Mouse (Mus musculus) stomach, postnatal 0 days (tissue): ENCODE measurements around the gene Fbxl18. TPM values are rescaled to one million over a fixed set of nuclear protein-coding genes. Genes with fewer than 3 reads are reported as not detected.

Experiments
- ATAC-seq: fragments of 200-750 bp; cut with Nextera tagmentation; 2 replicates; pipeline ENCODE4 v1.8.0; 2017; ENCODE audit not compliant: low FRiP score, low TSS enrichment
- DNase-seq: peaks from one replicate; pipeline ENCODE4 v3.0.0-alpha.2; 2016; ENCODE audit warnings: low spot score
- H3K27ac ChIP-seq: fragments of 300-500 bp; sonication (generic); replicated peaks from 2 replicates; pipeline ENCODE4 v1.5.1; 2014; ENCODE audit warnings: mild to moderate bottlenecking, control low read depth
- H3K27me3 ChIP-seq: fragments of 300-500 bp; sonication (generic); 2 replicates; pipeline ENCODE4 v1.6.1; 2014; ENCODE audit warnings: low read length; ENCODE audit not compliant: control insufficient read depth, insufficient read depth
- H3K36me3 ChIP-seq: fragments of 300-500 bp; sonication (generic); 2 replicates; pipeline ENCODE4 v1.6.1; 2014; ENCODE audit warnings: low read length, mixed read lengths; ENCODE audit not compliant: control insufficient read depth, insufficient read depth
- H3K4me1 ChIP-seq: fragments of 300-500 bp; sonication (generic); replicated peaks from 2 replicates; pipeline ENCODE4 v1.6.1; 2014; ENCODE audit warnings: antibody characterized with exemption; ENCODE audit not compliant: control insufficient read depth, insufficient read depth
- H3K4me2 ChIP-seq: fragments of 300-500 bp; sonication (generic); replicated peaks from 2 replicates; pipeline ENCODE4 v1.6.1; 2014; ENCODE audit warnings: low read depth, mild to moderate bottlenecking, control low read depth, moderate library complexity
- H3K4me3 ChIP-seq: fragments of 300-500 bp; sonication (generic); 2 replicates; pipeline ENCODE4 v1.5.1; 2014; ENCODE audit warnings: low read depth, low read length, control low read depth
- H3K9ac ChIP-seq: fragments of 300-500 bp; sonication (generic); 2 replicates; pipeline ENCODE4 v1.6.1; 2014; ENCODE audit warnings: mild to moderate bottlenecking, low read length, control low read depth, mixed read lengths
- H3K9me3 ChIP-seq: fragments of 300-500 bp; sonication (generic); 2 replicates; pipeline ENCODE4 v1.6.1; 2016; ENCODE audit warnings: low read length; ENCODE audit not compliant: control insufficient read depth
- CTCF ChIP-seq: IDR thresholded peaks from 2 replicates; pipeline ENCODE4 v1.5.1; 2016; ENCODE audit warnings: antibody characterized with exemption, low read depth, mild to moderate bottlenecking, moderate library complexity
- EP300 ChIP-seq: optimal IDR thresholded peaks from 2 replicates; pipeline ENCODE3; 2016; ENCODE audit warnings: antibody characterized with exemption
- whole genome bisulfite sequencing: fragments of 180-500 bp; shearing (Covaris S2); extraction: QIAGEN DNeasy Blood & Tissue Kit; methylation state at CpG from one replicate; pipeline ENCODE4 v1.1.7; 2014; 5-methylcytosine and 5-hydroxymethylcytosine counted together
- polyA plus RNA-seq: library from polyadenylated mRNA; unstranded; fragments of >200 nt; fragmentation: Nextera tagmentation; extraction: Ambion mirVana; gene quantifications from 2 replicates; pipeline ENCODE4 v1.2.1, GENCODE M21; 2015

Gene Fbxl18
- polyA plus RNA-seq, 1 experiment from 2014 or later = 5.3 TPM

DNA sequence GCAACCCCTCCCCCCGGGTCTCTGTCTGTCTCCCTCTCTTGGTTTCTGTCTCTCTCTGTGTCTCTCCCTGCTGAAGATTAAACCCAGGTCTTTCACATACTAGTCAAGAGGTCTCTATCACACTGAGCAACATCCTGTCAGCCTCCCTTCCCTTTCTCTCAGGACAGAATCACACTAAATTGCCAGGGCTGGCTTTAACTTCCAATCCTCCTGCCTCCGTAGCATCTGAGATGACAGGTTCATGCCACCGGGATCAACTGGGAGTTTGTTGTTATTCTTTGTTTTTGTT is 31.7 kb upstream of the Fbxl18 start:
- 38% methylated on average over 3 of the region's 3 CpGs for WGBS
- Histone ChIP-seq H3K4me3 (no peak overlapping the region), H3K9me3 (no peaks in the 10 kb centered on the region), H3K4me2 (peak overlapping the region; percentile 29; the same call in 1 of the 2 replicates), H3K27me3 (no peaks in the 10 kb centered on the region), H3K27ac (peak overlapping the region; percentile 93), H3K4me1 (peaks cover 9% of the 10 kb centered on the region), H3K9ac (peak overlapping the region; percentile 57), H3K36me3 (no peaks in the 10 kb centered on the region)
- TF ChIP-seq EP300 (no peak), CTCF (no peak)
- no peak for ATAC-seq
- no peak for DNase-seq

DNA sequence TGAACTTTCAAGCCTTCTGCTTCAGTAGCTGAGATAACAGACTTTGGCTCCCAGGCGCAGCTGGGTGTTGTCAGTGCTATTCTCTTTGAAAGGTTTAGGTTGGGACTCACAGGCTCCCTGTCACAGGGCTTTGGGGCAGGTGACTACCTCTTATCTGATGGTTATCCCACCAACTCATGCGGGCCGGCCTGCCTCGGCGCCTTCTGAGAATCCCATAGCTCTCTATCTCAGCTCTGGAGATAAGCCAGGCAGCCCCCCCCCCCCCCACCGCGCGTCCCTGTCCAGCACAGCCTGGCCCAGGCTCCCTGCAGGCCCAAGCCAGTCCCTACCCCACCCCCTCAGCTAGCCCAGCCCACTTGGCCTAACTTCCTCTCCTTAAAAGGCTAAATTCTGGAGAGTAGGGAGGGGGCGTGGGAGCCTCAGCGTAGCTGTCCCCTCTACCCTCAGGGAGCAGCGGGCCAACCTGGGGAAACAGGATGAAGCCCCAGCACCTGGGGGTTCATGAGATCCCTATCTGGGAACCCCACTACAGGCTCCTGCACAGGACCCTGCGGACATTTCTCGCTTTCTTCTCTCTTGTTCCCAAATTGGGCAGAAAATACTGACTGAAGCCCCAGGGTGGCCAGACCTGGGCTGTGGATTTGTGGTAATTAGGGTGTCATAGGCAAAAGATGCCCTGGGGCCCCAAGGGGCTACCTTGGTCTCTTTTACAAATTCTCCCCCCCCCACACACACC is 31.2 kb upstream of the Fbxl18 start:
- no peak overlapping the region for H3K4me3 ChIP-seq
- TF ChIP-seq CTCF = no peak

DNA sequence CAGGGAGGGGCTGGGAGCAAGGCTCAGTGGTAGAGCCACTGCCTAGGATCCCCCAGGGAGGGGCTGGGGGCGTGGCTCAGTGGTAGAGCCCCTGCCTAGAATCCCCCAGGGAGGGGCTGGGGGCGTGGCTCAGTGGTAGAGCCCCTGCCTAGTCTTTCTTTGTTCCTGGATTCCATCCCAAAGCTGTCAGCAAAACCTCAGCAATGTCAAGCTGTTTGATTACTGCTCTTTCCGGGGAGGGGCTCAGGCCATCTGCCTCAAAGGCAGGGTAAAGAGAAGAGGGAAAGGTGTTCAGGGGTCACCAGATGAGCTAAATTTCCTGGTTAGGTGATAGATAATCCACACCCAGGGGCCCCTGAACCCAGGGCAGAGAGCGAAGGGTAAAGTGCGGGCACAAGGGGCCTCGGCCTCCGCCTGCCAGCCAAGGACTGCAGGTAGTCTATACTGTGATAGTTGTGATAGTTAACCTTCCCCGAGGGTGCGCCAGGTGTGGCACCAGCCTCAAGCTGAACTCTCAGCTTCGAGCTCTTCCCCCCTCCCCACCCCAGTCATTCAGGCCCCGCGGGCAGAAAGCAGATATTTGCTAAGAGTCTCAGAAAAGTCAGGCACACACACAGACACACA is 29.2 kb upstream of the Fbxl18 start:
- Histone ChIP-seq H3K36me3 (no peaks in the 10 kb centered on the region), H3K9ac (no peak overlapping the region), H3K4me3 (no peak overlapping the region), H3K9me3 (no peaks in the 10 kb centered on the region), H3K27me3 (no peaks in the 10 kb centered on the region), H3K4me2 (no peak overlapping the region), H3K27ac (no peak overlapping the region), H3K4me1 (peaks cover 18% of the 10 kb centered on the region)
- WGBS = 67% methylated on average over 12 of the region's 12 CpGs
- ATAC-seq = no peak
- TF ChIP-seq CTCF (no peak), EP300 (no peak)
- no peak for DNase-seq

More for the DNA sequence above, 31.2 kb upstream of the Fbxl18 start:
- 24% methylated on average over 13 of the region's 13 CpGs for WGBS
- no peaks in the 10 kb centered on the region for H3K36me3 ChIP-seq
- H3K27ac ChIP-seq = peak overlapping the region; percentile 93
- DNase-seq = peak; percentile 56
- peak overlapping the region; percentile 29; the same call in 1 of the 2 replicates for H3K4me2 ChIP-seq
- ATAC-seq = peak; percentile 51; the same call in 1 of the 2 replicates
- no peaks in the 10 kb centered on the region for H3K9me3 ChIP-seq
- peaks cover 12% of the 10 kb centered on the region for H3K4me1 ChIP-seq
- no peaks in the 10 kb centered on the region for H3K27me3 ChIP-seq
- H3K9ac ChIP-seq = peak overlapping the region; percentile 57

DNA sequence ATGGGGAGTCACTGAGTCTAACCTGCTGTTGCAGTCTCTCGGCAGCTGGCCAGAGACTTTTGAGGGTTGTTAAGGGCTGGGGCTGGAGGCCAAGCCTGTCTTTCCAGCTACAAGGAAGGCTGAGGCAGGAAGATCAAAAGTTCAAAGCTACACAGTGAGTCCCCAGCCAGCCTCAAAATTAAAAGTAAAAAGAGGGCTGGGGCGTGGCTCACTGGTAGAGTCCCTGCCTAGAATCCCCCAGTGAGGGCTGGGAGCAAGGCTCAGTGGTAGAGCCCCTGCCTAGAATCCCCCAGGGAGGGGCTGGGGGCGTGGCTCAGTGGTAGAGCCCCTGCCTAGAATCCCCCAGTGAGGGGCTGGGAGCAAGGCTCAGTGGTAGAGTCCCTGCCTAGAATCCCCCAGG is 28.6 kb upstream of the Fbxl18 start:
- no peak for DNase-seq
- no peak for ATAC-seq
- H3K9me3 ChIP-seq = no peaks in the 10 kb centered on the region
- 78% methylated on average over 3 of the region's 3 CpGs for WGBS
- H3K36me3 ChIP-seq = no peaks in the 10 kb centered on the region
- no peak overlapping the region for H3K4me3 ChIP-seq
- H3K27me3 ChIP-seq = no peaks in the 10 kb centered on the region
- H3K4me2 ChIP-seq = no peak overlapping the region
- peaks cover 18% of the 10 kb centered on the region for H3K4me1 ChIP-seq
- TF ChIP-seq EP300 = no peak
- TF ChIP-seq CTCF = no peak
- no peak overlapping the region for H3K27ac ChIP-seq
- H3K9ac ChIP-seq = no peak overlapping the region

DNA sequence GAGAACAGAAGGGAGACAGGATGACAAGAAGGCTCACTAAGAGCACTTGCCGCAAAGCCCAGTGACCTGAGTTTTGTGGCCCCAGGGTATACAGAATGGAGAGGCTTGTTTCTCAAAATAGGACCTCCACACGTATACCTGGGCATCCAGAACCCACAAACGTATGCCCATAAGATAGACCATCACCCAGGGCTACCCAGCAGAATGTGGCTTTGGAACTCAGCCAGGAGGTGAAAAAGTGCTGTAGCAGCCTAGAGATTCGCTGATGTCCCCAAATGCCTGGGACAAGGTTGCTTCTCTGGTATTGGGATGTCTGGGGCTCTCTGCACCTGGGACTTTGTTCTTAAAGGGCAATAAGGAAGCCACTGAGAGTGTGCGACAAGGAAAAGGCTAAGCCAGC is 27.0 kb upstream of the Fbxl18 start:
- no peak for DNase-seq
- WGBS = 78% methylated on average over 5 of the region's 5 CpGs
- Histone ChIP-seq H3K9me3 (no peaks in the 10 kb centered on the region), H3K9ac (no peak overlapping the region), H3K27ac (no peak overlapping the region), H3K4me2 (no peak overlapping the region), H3K27me3 (no peaks in the 10 kb centered on the region), H3K36me3 (no peaks in the 10 kb centered on the region), H3K4me3 (no peak overlapping the region), H3K4me1 (peaks cover 18% of the 10 kb centered on the region)
- no peak for ATAC-seq
- no peak for TF ChIP-seq CTCF
- no peak for TF ChIP-seq EP300

DNA sequence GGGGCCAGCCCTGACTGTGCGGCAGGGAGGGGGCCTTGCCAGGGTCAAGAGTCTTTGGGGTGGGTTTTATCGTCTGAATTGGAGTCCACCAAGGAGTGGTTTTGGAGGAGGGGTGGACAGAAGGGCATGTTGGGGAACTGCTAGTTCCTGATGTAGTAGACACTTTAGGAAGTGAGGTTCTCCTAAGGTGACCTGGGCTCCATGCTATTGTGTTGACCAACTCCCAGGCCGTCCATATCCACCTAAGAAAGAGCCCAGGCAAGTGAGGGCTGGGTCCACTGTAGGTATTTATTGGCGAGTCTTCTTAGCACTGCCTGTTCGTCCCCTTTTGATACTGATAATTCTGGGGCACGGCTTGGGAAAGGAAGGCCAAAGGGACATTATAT is 25.8 kb upstream of the Fbxl18 start:
- H3K27me3 ChIP-seq = no peaks in the 10 kb centered on the region
- ATAC-seq (peak; percentile 62), DNase-seq (peak; percentile 46)
- H3K4me1 ChIP-seq = peaks cover 13% of the 10 kb centered on the region
- no peak overlapping the region for H3K4me3 ChIP-seq
- no peaks in the 10 kb centered on the region for H3K9me3 ChIP-seq
- H3K9ac ChIP-seq = no peak overlapping the region
- 48% methylated on average over 6 of the region's 6 CpGs for WGBS
- no peak overlapping the region; the same call in 1 of the 2 replicates for H3K4me2 ChIP-seq
- no peaks in the 10 kb centered on the region for H3K36me3 ChIP-seq
- TF ChIP-seq EP300 (no peak), CTCF (no peak)
- H3K27ac ChIP-seq = peak overlapping the region; percentile 90
